Mouse (Mus musculus): ENCODE data around the gene Gm3411.
"Not testable (repeated sequence)": the region's sequence is repeated elsewhere in the genome, so short reads cannot be mapped to it uniquely, and the experiment has no call there.

The Gm3411 gene

GRCm38 (mm10) chr14:6286931-6287715 is at the start of gene Gm3411:
TSS of gene Gm3411 (minus strand) at chr14:6287250.
- not testable (repeated sequence) for DNase-seq

GRCm38 (mm10) chr14:6304743-6305142 is 17.7 kb upstream of the Gm3411 start, which contains the start of gene Gm21103:
TSS of gene Gm21103 (minus strand) at chr14:6304843.
- DNase-seq, result not testable (repeated sequence)

GRCm38 (mm10) chr14:6219192-6219591 is 67.9 kb downstream of the Gm3411 start, which contains the start of gene Gm21560:
TSS of gene Gm21560 (minus strand) at chr14:6219292.
- not testable (repeated sequence) for DNase-seq
